Mouse (Mus musculus) thymus, adult 2 months (tissue): ENCODE results near the gene Nmt1. TPM values are rescaled to one million over a fixed set of nuclear protein-coding genes. Genes with fewer than 3 reads are reported as not detected.

ENCODE experiments used
- DNase-seq: peaks from one replicate; pipeline ENCODE4 v3.0.0; 2021
- H3K27ac ChIP-seq: fragments of 200-500 bp; 2 replicates; pipeline ENCODE4 v1.5.1; 2012; ENCODE audit warnings: low read length, control low read depth; ENCODE audit not compliant: control insufficient read depth, insufficient read depth
- H3K27me3 ChIP-seq: fragments of 200-500 bp; 2 replicates; pipeline ENCODE4 v1.6.1; 2012; ENCODE audit warnings: mild to moderate bottlenecking, low read length, moderate library complexity, mixed read lengths; ENCODE audit not compliant: control insufficient read depth, insufficient read depth
- H3K36me3 ChIP-seq: fragments of 200-500 bp; 2 replicates; pipeline ENCODE4 v1.6.1; 2012; ENCODE audit warnings: mild to moderate bottlenecking, low read length, moderate library complexity; ENCODE audit not compliant: control insufficient read depth, insufficient read depth
- H3K4me1 ChIP-seq: fragments of 200-500 bp; replicated peaks from 2 replicates; pipeline ENCODE4 v1.6.1; 2012; ENCODE audit warnings: low read length; ENCODE audit not compliant: control insufficient read depth, insufficient read depth
- H3K4me3 ChIP-seq: fragments of 200-500 bp; 2 replicates; pipeline ENCODE4 v1.5.1; 2012; ENCODE audit warnings: mild to moderate bottlenecking, low read length, control low read depth, moderate library complexity; ENCODE audit not compliant: control insufficient read depth, insufficient read depth
- CTCF ChIP-seq: fragments of 200-500 bp; IDR thresholded peaks from 2 replicates; pipeline ENCODE4 v1.5.1; 2012; ENCODE audit warnings: mild to moderate bottlenecking, control low read depth, low read length, moderate library complexity, borderline replicate concordance; ENCODE audit not compliant: control insufficient read depth, poor library complexity, insufficient read depth; ENCODE audit errors: extremely low read depth
- POLR2A ChIP-seq: fragments of 200-500 bp; IDR thresholded peaks from 2 replicates; pipeline ENCODE4 v1.6.1; 2012; ENCODE audit warnings: mild to moderate bottlenecking, low read length, control low read depth, moderate library complexity; ENCODE audit not compliant: control insufficient read depth, poor library complexity, insufficient read depth; ENCODE audit errors: extremely low read depth
- WGBS: fragments of 180-500 bp; shearing (Covaris S2); methylation state at CpG from one replicate; pipeline ENCODE4 v1.1.7; 2018; 5-methylcytosine and 5-hydroxymethylcytosine counted together
- polyA plus RNA-seq: library from polyadenylated mRNA; depleted of rRNA; stranded (reverse); fragments of >200 nt; gene quantifications from 2 replicates; pipeline ENCODE4 v1.2.3, GENCODE M21; 2012

Gene Nmt1
- polyA plus RNA-seq, 1 experiment: 52.5 TPM

- peaks cover 4% of the 10 kb centered on the region for H3K4me1 ChIP-seq
- H3K27ac ChIP-seq: no peak overlapping the region
- H3K27me3 ChIP-seq: no peaks in the 10 kb centered on the region
- peak; percentile 23 for DNase-seq
- H3K36me3 ChIP-seq: no peaks in the 10 kb centered on the region
- no peak overlapping the region for H3K4me3 ChIP-seq
- TF ChIP-seq POLR2A (no peak), CTCF (no peak)
- WGBS: 97% methylated on average over 8 of the region's 8 CpGs
Observed at GRCm38 (mm10) chr11:103009208-103009607, 18.8 kb upstream of the Nmt1 start.

GRCm38 (mm10) chr11:103010454-103011205, 17.4 kb upstream of the Nmt1 start:
- no peak overlapping the region for H3K27ac ChIP-seq
- H3K4me1 ChIP-seq: peaks cover 6% of the 10 kb centered on the region

GRCm38 (mm10) chr11:103011206-103011497, 16.8 kb upstream of the Nmt1 start:
- Histone ChIP-seq H3K4me1 (peaks cover 10% of the 10 kb centered on the region), H3K27ac (no peak overlapping the region)
- no peak for TF ChIP-seq CTCF
- no peak for TF ChIP-seq POLR2A

More at GRCm38 (mm10) chr11:103010454-103011205, 17.4 kb upstream of the Nmt1 start:
- H3K4me3 ChIP-seq: no peak overlapping the region
- no peaks in the 10 kb centered on the region for H3K27me3 ChIP-seq
- DNase-seq: no peak
- TF ChIP-seq POLR2A: no peak
- TF ChIP-seq CTCF: no peak
- 92% methylated on average over 13 of the region's 13 CpGs for WGBS
- no peaks in the 10 kb centered on the region for H3K36me3 ChIP-seq

GRCm38 (mm10) chr11:103015881-103016825, 11.8 kb upstream of the Nmt1 start:
- 49% methylated on average over 27 of the region's 27 CpGs for WGBS
- TF ChIP-seq POLR2A (no peak), CTCF (no peak)
- no peak overlapping the region for H3K27ac ChIP-seq
- no peaks in the 10 kb centered on the region for H3K27me3 ChIP-seq
- peaks cover 6% of the 10 kb centered on the region for H3K4me1 ChIP-seq
- no peak for DNase-seq
- no peaks in the 10 kb centered on the region for H3K36me3 ChIP-seq
- H3K4me3 ChIP-seq: peak overlapping the region; percentile 66

More at GRCm38 (mm10) chr11:103011206-103011497, 16.8 kb upstream of the Nmt1 start:
- Histone ChIP-seq H3K4me3 (no peak overlapping the region), H3K27me3 (no peaks in the 10 kb centered on the region), H3K36me3 (no peaks in the 10 kb centered on the region)
- no peak for DNase-seq
- WGBS: 95% methylated on average over 2 of the region's 2 CpGs

GRCm38 (mm10) chr11:103016930-103017329, 11.1 kb upstream of the Nmt1 start:
- Histone ChIP-seq H3K27me3 (no peaks in the 10 kb centered on the region), H3K4me3 (peak overlapping the region; percentile 66), H3K4me1 (peaks cover 6% of the 10 kb centered on the region), H3K27ac (no peak overlapping the region), H3K36me3 (no peaks in the 10 kb centered on the region)
- DNase-seq: peak; percentile 98
- TF ChIP-seq POLR2A (peak; percentile 61), CTCF (peak; percentile 59; the same call in 1 of the 2 replicates)
- under 1% methylated on average over 40 of the region's 41 CpGs for WGBS

GRCm38 (mm10) chr11:103017661-103018060, 10.3 kb upstream of the Nmt1 start:
- TF ChIP-seq CTCF (no peak), POLR2A (no peak)
- peaks cover 6% of the 10 kb centered on the region for H3K4me1 ChIP-seq
- 89% methylated on average over 9 of the region's 9 CpGs for WGBS
- no peaks in the 10 kb centered on the region for H3K36me3 ChIP-seq
- no peak for DNase-seq
- no peak overlapping the region for H3K27ac ChIP-seq
- no peak overlapping the region for H3K4me3 ChIP-seq
- no peaks in the 10 kb centered on the region for H3K27me3 ChIP-seq

GRCm38 (mm10) chr11:103018860-103019259, 9.1 kb upstream of the Nmt1 start:
- peaks cover 6% of the 10 kb centered on the region for H3K4me1 ChIP-seq
- no peak overlapping the region for H3K27ac ChIP-seq
- no peaks in the 10 kb centered on the region for H3K27me3 ChIP-seq
- TF ChIP-seq CTCF: no peak
- TF ChIP-seq POLR2A: no peak
- no peaks in the 10 kb centered on the region for H3K36me3 ChIP-seq
- 96% methylated on average over 6 of the region's 6 CpGs for WGBS
- no peak for DNase-seq
- H3K4me3 ChIP-seq: no peak overlapping the region
